Mouse (Mus musculus): ENCODE measurements around the gene Cltc.

Cltc gene

DNA sequence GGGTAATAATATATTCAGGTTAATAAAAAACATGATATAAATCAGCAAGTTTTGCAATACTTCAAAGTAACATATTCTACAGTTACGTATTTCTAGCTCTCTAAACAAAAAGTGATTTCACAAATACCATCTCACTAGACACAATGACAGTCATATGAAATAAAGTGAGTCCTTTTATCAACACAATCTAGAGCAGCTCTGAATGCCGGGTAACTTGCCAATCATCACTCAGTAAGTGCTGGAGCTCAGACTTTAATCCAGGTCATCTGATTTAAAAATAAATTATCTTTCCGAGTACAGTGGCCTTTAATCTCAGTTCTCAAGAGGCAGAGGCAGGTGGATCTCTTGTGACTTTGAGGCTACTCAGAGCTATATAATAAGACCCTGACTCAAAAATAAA lies 75.9 kb downstream of the Cltc start:
- no peak for DNase-seq

DNA sequence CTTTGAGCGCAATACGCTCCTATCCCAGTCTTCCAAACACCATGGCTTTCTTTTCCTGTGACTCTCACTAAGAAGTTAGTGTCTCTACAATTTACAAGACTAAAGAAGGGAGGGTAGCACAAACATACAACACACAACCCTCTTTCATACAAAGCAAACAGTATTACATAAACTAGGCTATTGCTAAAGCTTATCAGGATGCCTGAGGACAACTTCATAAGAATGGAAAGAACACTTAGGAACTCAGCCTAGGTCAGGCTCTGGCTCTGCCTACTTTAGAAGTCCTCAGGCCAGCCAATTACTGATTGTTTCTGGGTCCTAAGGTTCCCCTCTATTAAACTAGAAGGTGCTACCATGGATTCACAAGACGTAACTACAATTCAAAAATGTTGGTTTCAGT lies 76.6 kb downstream of the Cltc start:
- DNase-seq: no peak

DNA sequence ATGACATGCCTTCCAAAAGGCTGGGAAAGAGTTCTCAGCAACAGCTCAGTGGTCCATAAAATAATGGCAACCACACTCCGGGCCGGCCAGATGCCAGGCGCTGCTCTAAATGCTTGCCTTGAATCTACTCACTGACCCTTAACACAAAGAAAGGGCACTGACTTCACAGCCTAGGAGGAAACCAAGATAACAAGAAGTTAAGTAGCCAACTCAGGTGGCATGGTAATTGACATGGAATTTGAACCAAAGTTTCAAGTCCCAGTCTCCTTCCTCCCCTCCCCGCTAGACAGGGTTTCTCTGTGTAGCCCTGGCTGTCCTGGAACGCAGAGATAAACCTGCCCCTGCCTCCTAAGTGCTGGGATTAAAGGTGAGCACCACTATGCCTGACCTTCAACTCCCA lies 78.4 kb downstream of the Cltc start:
- DNase-seq: no peak

DNA sequence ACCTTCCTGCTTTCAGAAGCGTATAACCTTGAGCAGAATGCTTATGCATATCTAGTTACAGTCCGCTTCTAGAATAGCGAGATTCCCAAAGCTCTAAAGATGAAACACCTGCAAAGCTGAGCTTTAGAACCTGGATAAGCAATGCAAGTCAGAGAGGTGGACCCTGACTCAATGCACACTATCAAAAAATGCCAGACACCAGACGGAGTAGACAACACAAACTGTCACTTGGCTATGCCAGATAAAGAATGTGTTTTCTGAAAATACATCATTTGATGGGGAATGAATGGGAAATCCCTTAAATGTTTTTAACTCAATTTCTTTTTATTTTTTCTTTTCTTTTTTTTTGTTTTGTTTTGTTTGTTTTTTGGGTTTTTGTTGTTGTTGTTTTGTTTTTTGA lies 81.8 kb downstream of the Cltc start:
- no peak for DNase-seq

DNA sequence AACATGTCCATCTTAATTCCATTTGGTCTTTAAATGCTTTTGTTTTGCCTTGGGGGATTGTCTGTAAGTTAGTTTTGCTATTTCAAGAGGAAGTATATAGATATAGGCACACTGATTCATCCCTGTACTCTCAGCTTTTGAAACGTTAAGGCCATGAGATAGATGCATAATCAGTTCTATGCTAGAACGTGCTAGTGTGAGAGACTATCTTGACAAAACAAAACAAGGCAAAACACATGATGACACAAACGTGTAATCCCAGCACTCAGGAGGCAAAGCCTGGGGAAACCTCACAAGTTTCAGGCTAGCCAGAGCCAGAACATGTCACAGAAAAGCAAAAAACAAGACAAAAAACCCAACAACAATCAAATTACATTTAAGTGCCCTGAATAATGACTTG lies 84.6 kb downstream of the Cltc start:
- DNase-seq: no peak

DNA sequence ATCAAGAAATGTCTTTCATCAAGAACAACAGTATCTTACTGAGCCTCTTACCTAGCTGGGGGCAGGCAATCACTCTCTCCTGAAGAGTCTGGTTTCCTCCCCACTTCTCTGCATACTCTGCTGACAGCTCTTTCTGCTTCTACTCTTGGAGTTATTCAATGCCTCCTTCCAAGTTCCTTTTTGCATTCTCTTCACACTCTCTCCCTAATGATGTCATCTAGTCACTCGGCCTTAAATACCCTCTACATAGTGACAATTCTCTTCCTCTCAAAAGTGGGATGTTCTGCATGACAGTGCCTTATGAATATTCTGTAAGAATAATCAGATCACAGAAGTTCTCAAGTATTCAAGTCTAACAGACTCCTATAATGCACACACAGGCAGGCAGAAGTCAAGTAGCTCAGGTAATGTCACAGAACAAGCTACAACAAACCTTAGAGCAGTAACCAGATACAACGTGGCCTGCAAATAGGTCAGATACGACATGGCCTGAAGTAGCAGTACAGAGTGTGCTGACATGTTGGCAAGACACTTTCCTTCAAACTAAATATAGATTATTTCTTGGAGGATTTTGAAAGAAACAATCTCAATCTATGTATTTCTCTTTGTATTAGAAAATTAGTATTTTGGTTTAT lies 86.2 kb downstream of the Cltc start:
- no peak for DNase-seq

DNA sequence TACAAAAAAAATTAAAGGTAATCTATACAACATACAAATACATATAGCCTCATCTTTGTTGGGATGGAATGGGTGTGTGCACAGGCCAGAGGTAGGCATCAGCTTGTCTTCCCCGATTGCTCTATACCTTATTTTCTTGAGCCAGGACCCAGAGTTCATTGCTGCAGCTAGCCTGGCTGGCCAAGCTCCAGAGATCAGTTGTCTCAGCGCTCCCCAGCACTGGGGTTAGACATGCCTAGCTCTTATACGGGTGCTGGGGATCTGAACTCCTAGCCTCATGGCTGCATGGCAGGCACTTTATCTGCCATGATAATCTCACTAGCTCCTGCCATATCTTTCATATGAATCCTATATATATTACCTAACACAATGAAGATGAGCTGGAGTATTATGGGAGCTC lies 89.2 kb downstream of the Cltc start:
- DNase-seq: no peak

DNA sequence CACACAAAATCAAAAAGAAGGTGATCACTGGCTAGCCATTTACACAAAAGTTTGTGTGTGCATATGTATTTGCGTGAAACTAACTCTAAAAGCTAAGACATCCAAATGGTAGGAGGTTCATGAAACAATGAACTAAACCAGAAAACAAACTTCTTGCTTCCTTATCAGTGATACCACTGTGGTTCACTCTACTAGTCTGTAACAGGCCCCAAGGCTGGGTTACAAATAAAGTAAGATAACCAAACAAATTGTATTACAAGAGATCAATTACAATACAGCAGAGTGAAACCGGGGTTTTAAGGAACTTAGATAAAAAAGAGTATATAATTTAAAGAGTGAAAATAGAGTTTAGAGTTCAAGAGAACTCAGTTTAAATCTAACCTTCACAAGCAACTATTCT lies 89.8 kb downstream of the Cltc start:
- DNase-seq: no peak

DNA sequence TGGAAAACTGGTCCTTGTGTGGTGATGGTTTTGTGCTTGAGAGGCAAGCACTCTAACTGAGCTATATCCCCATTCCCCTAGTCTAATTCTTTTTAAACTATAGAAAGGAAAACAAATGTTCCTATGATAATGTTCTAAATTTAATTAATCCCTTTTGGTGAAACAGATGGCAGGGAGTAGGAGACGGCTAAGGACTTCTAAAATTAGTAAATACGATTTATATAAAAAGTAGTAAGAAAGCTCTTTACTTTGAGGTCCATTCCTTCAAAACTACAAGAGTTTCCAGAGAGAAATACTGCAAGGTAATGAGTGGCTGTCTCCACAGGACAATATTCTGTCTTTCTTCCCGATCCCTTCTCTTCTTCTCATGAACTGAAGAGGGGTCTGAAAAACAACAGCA lies 93.0 kb downstream of the Cltc start:
- DNase-seq: no peak

DNA sequence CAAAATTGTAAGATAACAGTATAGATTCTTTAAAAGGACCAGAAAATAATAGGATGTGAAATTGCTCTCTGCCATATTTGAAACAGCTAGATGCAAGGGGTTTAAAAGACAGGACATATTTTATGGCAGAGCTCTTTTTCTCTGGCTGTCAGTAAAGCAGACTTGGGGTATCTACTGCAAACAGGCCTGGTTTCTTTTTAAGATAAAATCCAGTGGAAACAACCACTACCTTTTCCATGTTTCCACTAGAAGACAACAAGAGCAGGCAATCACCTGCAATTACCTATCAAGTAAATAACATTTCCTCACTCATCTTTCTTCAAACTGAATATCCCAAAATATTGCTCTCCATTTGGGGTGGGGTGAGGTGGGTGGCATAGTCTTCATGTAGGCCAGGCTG lies 93.4 kb downstream of the Cltc start:
- DNase-seq: no peak

DNA sequence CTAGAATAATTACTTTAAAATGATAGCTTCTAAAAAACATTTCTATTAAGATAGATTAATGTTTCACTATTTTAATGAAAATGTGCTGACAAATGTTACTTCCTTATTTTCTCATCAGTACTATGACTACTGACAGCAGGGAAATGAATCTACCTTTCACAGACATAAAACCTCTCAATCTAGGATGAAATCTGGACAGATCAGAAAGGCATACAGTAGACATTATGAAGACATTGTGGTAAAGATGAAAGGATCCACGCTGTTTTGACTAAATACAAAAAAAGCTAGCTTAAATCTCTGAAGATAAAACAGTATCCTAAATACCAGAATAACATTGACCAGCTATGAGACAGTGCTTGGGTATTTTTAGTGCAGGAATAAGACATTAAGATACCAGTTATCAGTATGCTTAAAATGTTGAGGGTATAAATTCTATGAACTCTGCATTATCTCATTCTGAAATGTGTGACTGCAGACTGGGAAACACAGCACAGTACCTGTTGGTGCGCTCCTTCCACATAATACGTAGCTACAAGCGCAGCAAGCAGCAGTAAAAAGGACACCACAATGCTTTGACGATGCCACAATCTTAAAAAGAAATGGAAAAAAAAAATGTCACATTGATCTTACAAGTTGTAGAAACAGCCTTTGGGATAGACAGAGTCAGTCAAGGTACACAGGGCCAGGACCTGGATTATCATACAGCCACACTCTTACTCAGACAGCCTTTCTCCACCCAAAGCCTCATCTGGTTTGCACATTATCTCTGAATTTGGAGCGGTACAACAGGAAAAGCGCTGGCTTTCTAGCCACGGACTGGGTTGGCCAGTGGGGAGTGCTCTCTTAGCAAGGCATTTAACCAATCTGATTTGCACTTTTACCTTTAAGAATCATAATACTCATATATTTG lies 94.1 kb downstream of the Cltc start:
- DNase-seq: no peak

DNA sequence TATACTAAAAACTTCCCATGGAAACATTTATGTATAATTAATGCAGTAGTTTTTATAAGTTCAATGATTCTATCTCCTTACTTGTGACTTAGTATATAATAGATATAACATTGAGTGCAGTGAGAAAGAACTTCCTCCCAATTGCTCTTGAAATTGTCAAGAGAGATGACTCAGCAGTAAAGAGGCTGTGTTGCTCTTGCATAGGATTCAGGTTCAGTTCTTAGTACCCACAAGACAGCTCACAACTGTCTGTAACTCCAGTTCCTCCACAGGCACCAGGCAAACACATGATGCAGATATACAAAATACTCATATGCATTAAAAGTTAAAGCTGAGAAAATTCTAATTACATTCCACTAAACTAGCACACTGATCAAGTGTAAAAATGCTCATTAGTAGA lies 99.5 kb downstream of the Cltc start:
- no peak for DNase-seq

DNA sequence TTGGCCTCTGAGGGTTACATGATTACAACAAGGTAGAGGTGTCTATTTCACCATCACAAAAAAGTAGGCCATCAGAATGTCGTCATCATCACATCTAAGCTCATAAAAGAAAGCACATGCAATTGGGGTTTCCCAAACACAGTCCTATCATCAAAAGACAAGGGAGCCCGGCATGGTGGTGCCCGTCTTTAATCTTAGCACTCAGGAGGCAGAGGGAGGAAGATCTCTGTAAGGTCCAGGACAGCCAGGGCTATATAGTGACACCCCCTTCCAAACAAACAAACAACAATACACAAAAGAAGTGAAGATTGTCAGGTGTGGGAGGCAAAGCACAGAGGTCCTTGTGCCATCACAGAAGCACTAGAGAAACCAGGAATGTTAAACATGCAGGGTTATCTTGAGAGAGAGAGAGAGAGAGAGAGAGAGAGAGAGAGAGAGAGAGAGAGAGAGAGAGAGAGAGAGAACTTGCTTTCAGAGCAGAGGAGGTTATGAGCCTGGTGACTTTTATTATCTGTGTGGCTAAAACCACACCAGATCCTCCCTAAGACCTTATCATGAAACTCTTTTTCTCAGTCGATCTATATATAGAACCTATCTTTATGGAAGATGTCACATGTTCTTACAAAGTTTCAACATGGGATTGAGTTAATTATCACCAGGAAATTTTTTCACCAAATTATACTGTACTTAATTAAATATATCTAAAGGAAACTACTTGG lies 100.4 kb downstream of the Cltc start:
- DNase-seq: no peak

DNA sequence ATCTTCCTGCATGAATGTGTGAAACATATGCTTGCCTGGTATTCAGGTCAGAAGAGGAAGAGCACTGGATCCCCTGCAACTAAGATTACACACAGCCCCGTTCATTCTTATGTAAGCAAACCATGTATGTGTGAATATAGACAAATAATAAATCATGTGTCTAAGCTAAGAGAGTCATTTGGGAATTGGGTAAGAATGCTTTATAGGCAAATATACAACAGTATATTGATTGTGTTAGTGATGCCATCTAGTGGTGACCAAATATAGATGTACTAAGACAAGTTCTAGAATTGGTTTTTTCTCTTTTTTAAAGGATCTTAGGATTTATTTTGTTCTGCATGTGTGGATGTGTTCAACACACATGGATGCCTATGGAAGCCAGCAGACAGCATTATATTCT lies 101.7 kb downstream of the Cltc start:
- no peak for DNase-seq

DNA sequence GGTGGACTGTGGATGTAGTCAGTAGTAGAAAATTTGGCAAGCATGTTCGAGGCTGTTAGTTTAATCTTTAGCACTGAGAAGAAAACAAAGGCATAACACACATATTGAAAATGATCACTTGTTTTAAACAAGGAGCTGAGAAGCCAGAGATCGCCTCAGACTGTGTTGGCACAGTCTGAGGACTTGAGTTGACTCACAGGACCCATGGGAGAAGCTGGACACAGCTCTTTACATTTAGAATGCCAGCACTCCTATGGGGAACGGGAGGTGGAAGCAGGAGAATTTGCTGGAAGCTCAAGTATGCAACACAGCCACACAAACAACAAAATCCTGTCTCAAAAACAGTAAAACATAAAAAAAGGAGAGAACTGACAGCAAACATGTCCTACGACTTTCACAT lies 103.3 kb downstream of the Cltc start:
- DNase-seq: no peak

DNA sequence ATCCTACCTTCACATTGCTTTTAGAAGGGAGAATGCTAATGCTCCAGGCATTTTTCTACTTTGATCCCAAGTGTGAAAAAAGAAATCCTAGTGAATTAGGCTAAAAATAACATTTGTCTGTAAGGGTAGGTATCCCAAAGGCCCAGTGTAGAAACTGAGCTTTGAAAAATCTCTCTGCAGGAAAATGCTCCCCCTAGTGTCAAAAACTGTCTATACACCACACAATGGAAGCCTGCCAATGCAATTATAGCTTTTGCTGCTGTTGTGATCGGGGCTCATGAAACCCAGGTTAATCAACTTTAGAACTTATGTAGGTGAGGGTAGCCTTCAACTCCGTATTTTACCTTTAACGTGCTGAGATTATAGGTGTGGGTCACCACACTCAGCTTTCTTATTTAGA lies 103.9 kb downstream of the Cltc start:
- no peak for DNase-seq

DNA sequence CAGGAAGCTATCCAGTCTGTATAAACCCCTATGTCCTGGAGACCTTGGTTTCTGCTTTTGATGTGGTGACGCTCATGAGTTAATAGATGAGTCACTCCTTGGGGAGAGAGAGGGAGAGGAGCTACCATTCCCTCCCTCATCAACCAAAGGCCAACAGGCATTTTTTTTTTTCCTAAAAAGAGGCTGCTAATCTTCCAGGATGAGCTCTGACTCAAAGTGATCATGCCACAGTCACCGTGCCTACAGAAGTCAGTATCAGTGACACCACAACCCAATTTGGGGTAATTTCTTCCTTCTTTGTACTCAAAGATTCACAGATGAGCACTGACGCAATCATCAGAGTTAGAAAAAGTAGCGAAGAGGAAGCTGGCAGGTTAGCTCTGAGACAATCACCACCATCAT lies 104.8 kb downstream of the Cltc start:
- DNase-seq: no peak

DNA sequence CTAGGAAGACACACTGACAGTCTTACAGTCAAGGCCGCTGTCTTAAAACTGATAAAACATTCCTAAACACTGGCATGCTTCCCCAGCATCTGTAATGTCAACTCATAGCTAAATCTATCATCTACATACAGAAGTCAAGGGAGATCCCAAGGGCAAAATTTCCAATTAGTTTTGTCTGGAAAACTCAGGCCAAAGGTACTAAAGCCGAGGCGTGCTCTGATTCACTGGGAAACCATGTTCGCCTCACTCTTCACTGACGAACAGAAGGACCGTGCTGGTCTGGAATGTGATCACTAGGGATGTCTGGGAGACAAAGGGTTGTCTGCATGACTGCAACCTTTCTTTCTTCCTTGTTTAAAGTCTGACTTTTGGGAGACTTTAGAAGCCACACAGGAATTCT lies 106.7 kb downstream of the Cltc start:
- no peak for DNase-seq

DNA sequence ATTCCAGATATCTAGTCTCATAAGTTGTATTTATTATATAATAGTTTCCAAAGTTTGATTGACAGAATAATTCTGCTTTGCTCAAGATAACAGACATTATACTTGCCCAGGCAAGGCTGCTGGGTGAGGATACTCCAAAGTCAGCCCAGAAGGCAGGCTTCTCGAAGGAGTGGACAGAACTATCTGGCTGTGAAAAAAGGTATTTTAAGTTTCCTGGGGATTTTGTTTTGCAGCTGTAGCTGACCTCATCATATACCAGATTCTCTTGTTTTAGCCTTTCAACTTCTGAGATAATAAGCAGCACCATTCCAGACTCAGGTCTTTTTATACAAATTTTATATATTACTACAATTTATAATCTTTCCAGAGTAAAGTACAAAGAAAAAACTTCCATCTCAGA lies 107.8 kb downstream of the Cltc start:
- DNase-seq: no peak

DNA sequence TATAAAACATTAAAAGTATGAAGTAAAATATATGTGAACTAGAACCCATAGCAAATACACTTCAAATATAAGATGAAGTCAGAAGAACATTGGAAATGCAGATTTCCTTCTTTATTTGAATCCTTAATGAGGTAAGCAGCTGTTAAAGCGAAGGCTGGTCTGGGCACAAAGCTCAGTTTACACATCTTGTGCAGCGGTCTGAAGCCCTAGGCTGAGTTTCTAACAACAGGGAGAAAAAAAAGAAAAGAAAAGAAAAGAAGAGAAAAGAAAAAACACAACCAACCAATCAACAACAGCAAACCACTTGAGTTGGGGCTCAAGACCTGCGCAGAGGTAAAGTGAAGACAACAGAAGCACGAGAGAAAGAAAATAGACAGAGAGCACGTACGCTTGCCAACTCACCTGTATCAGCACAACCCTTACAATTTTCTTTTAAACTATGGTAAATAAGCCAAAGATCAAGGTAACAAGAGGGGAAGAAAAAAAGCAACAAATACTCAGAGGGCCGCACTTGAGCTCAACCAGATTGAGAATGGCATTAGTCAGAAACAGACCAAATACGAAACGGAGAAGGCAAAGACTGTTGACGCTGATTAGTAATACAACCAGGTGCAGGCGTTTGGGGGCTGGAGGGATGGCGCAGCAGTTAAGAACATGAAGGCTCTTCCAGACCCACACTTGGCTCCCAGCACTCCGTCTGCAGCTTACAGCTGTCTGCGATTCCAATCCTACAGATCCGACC lies 109.5 kb downstream of the Cltc start:
- no peak for DNase-seq

DNA sequence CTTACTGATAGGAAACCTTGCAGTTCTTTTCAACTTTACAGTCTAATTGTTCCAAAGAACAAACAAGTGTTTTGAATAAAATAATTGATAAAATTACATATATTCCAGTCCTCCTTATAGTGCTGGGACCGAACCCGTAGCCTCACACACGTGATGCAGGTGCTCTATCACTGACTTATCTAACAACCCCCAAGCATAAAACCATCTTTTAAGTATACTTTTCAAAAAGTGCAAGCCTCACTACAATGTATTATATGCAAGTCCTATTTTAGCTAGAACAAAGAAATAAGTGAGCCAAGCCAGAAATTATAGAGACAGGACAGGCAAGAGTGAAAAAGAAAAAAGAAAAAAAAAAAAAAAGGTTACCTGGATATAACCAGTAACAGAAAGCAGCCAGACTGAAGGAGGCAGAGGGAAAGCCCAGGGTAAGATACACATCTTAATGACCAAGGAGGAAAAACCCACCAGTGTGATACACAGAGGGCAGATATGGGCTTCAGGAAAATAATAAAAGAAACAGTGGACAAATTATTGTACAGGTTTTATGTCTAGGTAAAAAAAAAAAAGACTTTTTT lies 110.4 kb downstream of the Cltc start:
- no peak for DNase-seq

DNA sequence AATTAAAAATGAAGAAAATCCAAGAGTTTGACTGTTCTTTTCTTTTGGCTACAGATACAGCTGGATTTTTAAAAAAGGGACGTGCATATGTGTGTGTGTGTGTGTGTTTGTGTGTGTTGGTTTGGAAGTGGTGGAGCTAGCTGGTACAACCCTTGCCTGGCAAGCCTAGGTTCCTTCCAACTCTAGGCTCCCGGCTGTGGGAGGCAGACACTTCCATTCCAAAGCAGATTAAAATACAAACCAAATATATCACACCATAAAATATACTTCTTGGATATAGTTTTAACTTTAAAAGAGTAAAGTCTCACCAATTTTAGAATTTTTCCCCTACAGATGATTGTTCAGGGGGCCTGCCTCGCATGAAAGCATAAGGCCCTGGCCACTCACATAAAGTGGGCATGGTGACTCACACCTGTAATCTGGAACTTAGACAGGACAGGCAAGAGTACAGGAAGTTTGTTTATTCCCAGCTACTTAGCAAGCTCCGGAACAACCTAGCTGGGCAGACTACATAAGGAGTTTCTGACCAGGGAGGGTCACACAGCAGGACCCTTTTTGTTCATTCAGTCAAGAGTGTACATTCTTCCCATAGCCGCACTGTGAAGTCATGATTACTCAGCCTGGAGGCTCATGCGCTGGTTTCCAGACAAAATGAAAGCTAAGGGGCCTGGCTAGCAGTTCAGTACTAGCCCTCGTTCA lies 111.1 kb downstream of the Cltc start:
- no peak for DNase-seq
